ENCODE assay signal across 13 mouse cellular contexts in genomic region chr7:100904612-100905011, GRCm38 (mm10). TPM values are rescaled to one million over a fixed set of nuclear protein-coding genes. Genes with fewer than 3 reads are reported as not detected.
"Had no signal": no experiment of that assay in that cellular context is flagged by ENCODE, and none has a peak within 500 bp of the region (broad histone marks: within the 10 kb centered on the region; RNA-seq: fewer than 3 reads in every experiment).

No protein-coding gene starts in this region.

- H3K27me3 ChIP-seq: limb, embryonic 13.5 days; midbrain, embryonic 13.5 days; neural tube, embryonic 15.5 days had no signal

- ATAC-seq: midbrain, embryonic 13.5 days had no signal

- H3K4me3 ChIP-seq: limb, embryonic 13.5 days; midbrain, embryonic 13.5 days; myocyte; neural tube, embryonic 15.5 days had no signal

- H3K27ac ChIP-seq: limb, embryonic 13.5 days; liver, embryonic 14.5 days; midbrain, embryonic 13.5 days; neural tube, embryonic 15.5 days; stomach, postnatal 0 days had no signal

- H3K36me3 ChIP-seq: midbrain, embryonic 13.5 days; neural tube, embryonic 15.5 days had no signal

- H3K9ac ChIP-seq: limb, embryonic 13.5 days; liver, embryonic 14.5 days; midbrain, embryonic 13.5 days; neural tube, embryonic 15.5 days had no signal

- DNase-seq: kidney, adult 9 months; kidney, postnatal 14 days; left cerebral cortex, postnatal 4 days; lung, adult 2 months; right cerebral cortex, adult 18-20 months; thymus, postnatal 4 days had no signal

- H3K9me3 ChIP-seq: limb, embryonic 13.5 days; midbrain, embryonic 13.5 days; neural tube, embryonic 15.5 days had no signal

- H3K4me2 ChIP-seq: limb, embryonic 13.5 days; midbrain, embryonic 13.5 days; neural tube, embryonic 15.5 days had no signal

RNA-seq across cellular contexts. Expression of gene Arhgef17, which starts 27.3 kb away (rescaled TPM):
- total RNA-seq: megakaryocyte-erythroid progenitor cell, adult 5-6 weeks had no signal
